Mouse (Mus musculus): Measurements from ENCODE around the gene Stt3a. TPM values are rescaled to one million over a fixed set of nuclear protein-coding genes. Genes with fewer than 3 reads are reported as not detected.

Stt3a gene
- polyA plus RNA-seq, 1 experiment = 287 TPM

GRCm38 (mm10) chr9:36705923-36706322 is 61.6 kb downstream of the Stt3a start:
- TF ChIP-seq CEBPB (IDR thresholded peaks at IDR 0.05; ENCODE audit: low read depth) (no peak), CTCF (IDR thresholded peaks at IDR 0.05; ENCODE audit: control insufficient read depth, insufficient read depth, insufficient read length) (no peak), MYOG (IDR thresholded peaks at IDR 0.05; ENCODE audit: control insufficient read depth, extremely low read depth, insufficient read length) (no peak), MYOD1 (IDR thresholded peaks at IDR 0.05; ENCODE audit: control insufficient read depth, insufficient read length, low read depth) (no peak), USF1 (IDR thresholded peaks at IDR 0.05; ENCODE audit: low read depth) (no peak), MAX (IDR thresholded peaks at IDR 0.05) (no peak), FOSL1 (IDR thresholded peaks at IDR 0.05; ENCODE audit: insufficient read depth, low read length, poor library complexity, severe bottlenecking) (no peak)
- H3ac ChIP-seq (ENCODE audit: control insufficient read depth, insufficient read length, low read depth) = no peak overlapping the region
- no peaks in the 10 kb centered on the region for H3K79me3 ChIP-seq (ENCODE audit: low read depth)
- no peaks in the 10 kb centered on the region for H3K27me3 ChIP-seq (ENCODE audit: control insufficient read depth, insufficient read depth, insufficient read length)
- H3K36me3 ChIP-seq (ENCODE audit: control insufficient read depth, insufficient read depth) = peaks cover 22% of the 10 kb centered on the region
- H3K79me2 ChIP-seq (ENCODE audit: control insufficient read depth, insufficient read depth) = no peaks in the 10 kb centered on the region
- H3K4me3 ChIP-seq (ENCODE audit: insufficient read depth, poor library complexity, severe bottlenecking) = no peak overlapping the region

GRCm38 (mm10) chr9:36694276-36694675 is 73.2 kb downstream of the Stt3a start:
- H3K79me2 ChIP-seq (ENCODE audit: control insufficient read depth, insufficient read depth) = no peaks in the 10 kb centered on the region
- H3K36me3 ChIP-seq (ENCODE audit: control insufficient read depth, insufficient read depth) = no peaks in the 10 kb centered on the region
- H3ac ChIP-seq (ENCODE audit: control insufficient read depth, insufficient read length, low read depth) = no peak overlapping the region
- no peak for TF ChIP-seq FOSL1 (IDR thresholded peaks at IDR 0.05; ENCODE audit: insufficient read depth, low read length, poor library complexity, severe bottlenecking)
- TF ChIP-seq MYOG (IDR thresholded peaks at IDR 0.05; ENCODE audit: control insufficient read depth, extremely low read depth, insufficient read length) = no peak
- TF ChIP-seq MAX (IDR thresholded peaks at IDR 0.05) = no peak
- TF ChIP-seq MYOD1 (IDR thresholded peaks at IDR 0.05; ENCODE audit: control insufficient read depth, insufficient read length, low read depth) = no peak
- TF ChIP-seq CTCF (IDR thresholded peaks at IDR 0.05; ENCODE audit: control insufficient read depth, insufficient read depth, insufficient read length) = no peak
- TF ChIP-seq USF1 (IDR thresholded peaks at IDR 0.05; ENCODE audit: low read depth) = no peak
- no peak for TF ChIP-seq CEBPB (IDR thresholded peaks at IDR 0.05; ENCODE audit: low read depth)
- H3K27me3 ChIP-seq (ENCODE audit: control insufficient read depth, insufficient read depth, insufficient read length) = no peaks in the 10 kb centered on the region
- no peak overlapping the region for H3K4me3 ChIP-seq (ENCODE audit: insufficient read depth, poor library complexity, severe bottlenecking)
- no peaks in the 10 kb centered on the region for H3K79me3 ChIP-seq (ENCODE audit: low read depth)

GRCm38 (mm10) chr9:36692920-36693319 is 74.6 kb downstream of the Stt3a start, which contains the start of gene Acrv1:
Acrv1 (plus strand) TSS chr9:36693220.
- no peaks in the 10 kb centered on the region for H3K27me3 ChIP-seq (ENCODE audit: control insufficient read depth, insufficient read depth, insufficient read length)
- H3K36me3 ChIP-seq (ENCODE audit: control insufficient read depth, insufficient read depth) = no peaks in the 10 kb centered on the region
- TF ChIP-seq FOSL1 (IDR thresholded peaks at IDR 0.05; ENCODE audit: insufficient read depth, low read length, poor library complexity, severe bottlenecking) (no peak), CEBPB (IDR thresholded peaks at IDR 0.05; ENCODE audit: low read depth) (no peak), MAX (IDR thresholded peaks at IDR 0.05) (no peak), USF1 (IDR thresholded peaks at IDR 0.05; ENCODE audit: low read depth) (no peak), CTCF (IDR thresholded peaks at IDR 0.05; ENCODE audit: control insufficient read depth, insufficient read depth, insufficient read length) (no peak), MYOG (IDR thresholded peaks at IDR 0.05; ENCODE audit: control insufficient read depth, extremely low read depth, insufficient read length) (no peak), MYOD1 (IDR thresholded peaks at IDR 0.05; ENCODE audit: control insufficient read depth, insufficient read length, low read depth) (no peak)

GRCm38 (mm10) chr9:36687329-36687728 is 80.2 kb downstream of the Stt3a start:
- H3K27me3 ChIP-seq (ENCODE audit: control insufficient read depth, insufficient read depth, insufficient read length) = no peaks in the 10 kb centered on the region
- TF ChIP-seq MYOG (IDR thresholded peaks at IDR 0.05; ENCODE audit: control insufficient read depth, extremely low read depth, insufficient read length) (no peak), CTCF (IDR thresholded peaks at IDR 0.05; ENCODE audit: control insufficient read depth, insufficient read depth, insufficient read length) (no peak), CEBPB (IDR thresholded peaks at IDR 0.05; ENCODE audit: low read depth) (no peak), MYOD1 (IDR thresholded peaks at IDR 0.05; ENCODE audit: control insufficient read depth, insufficient read length, low read depth) (no peak), MAX (IDR thresholded peaks at IDR 0.05) (no peak), USF1 (IDR thresholded peaks at IDR 0.05; ENCODE audit: low read depth) (no peak), FOSL1 (IDR thresholded peaks at IDR 0.05; ENCODE audit: insufficient read depth, low read length, poor library complexity, severe bottlenecking) (no peak)
- H3K79me2 ChIP-seq (ENCODE audit: control insufficient read depth, insufficient read depth) = no peaks in the 10 kb centered on the region
- H3ac ChIP-seq (ENCODE audit: control insufficient read depth, insufficient read length, low read depth) = no peak overlapping the region
- H3K79me3 ChIP-seq (ENCODE audit: low read depth) = no peaks in the 10 kb centered on the region
- no peaks in the 10 kb centered on the region for H3K36me3 ChIP-seq (ENCODE audit: control insufficient read depth, insufficient read depth)
- no peak overlapping the region for H3K4me3 ChIP-seq (ENCODE audit: insufficient read depth, poor library complexity, severe bottlenecking)

More at GRCm38 (mm10) chr9:36692920-36693319, 74.6 kb downstream of the Stt3a start, which contains the start of gene Acrv1:
- H3K4me3 ChIP-seq (ENCODE audit: insufficient read depth, poor library complexity, severe bottlenecking) = no peak within 1 kb of the TSS
- H3K79me3 ChIP-seq (ENCODE audit: low read depth) = no peaks in the 10 kb centered on the region
- no peak within 1 kb of the TSS for H3ac ChIP-seq (ENCODE audit: control insufficient read depth, insufficient read length, low read depth)
- no peaks in the 10 kb centered on the region for H3K79me2 ChIP-seq (ENCODE audit: control insufficient read depth, insufficient read depth)

DNA sequence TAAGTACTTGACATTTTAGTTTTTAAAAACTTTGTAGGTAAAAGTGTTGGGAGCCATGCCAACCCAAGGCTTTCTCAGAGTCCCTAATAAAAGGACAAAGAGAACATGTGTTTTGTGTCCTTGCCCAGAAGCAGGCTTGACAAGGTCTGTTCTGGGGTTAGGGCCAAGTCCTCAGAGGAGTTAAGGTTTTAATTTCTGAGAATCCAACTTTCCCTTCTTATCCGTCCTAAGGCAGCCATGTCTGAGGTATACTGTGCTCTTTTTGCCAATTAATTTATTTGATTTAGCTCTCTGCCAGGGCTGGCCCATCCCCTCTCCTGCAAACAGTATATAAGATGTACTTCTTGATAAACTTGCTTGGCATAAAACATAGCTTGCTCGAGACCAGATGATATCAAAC is 86.1 kb downstream of the Stt3a start:
- H3K27me3 ChIP-seq (ENCODE audit: control insufficient read depth, insufficient read depth, insufficient read length) = no peaks in the 10 kb centered on the region
- H3K79me2 ChIP-seq (ENCODE audit: control insufficient read depth, insufficient read depth) = no peaks in the 10 kb centered on the region
- no peak overlapping the region for H3K4me3 ChIP-seq (ENCODE audit: insufficient read depth, poor library complexity, severe bottlenecking)
- TF ChIP-seq MYOG (IDR thresholded peaks at IDR 0.05; ENCODE audit: control insufficient read depth, extremely low read depth, insufficient read length) (no peak), MAX (IDR thresholded peaks at IDR 0.05) (no peak), FOSL1 (IDR thresholded peaks at IDR 0.05; ENCODE audit: insufficient read depth, low read length, poor library complexity, severe bottlenecking) (no peak), MYOD1 (IDR thresholded peaks at IDR 0.05; ENCODE audit: control insufficient read depth, insufficient read length, low read depth) (no peak), USF1 (IDR thresholded peaks at IDR 0.05; ENCODE audit: low read depth) (no peak), CTCF (IDR thresholded peaks at IDR 0.05; ENCODE audit: control insufficient read depth, insufficient read depth, insufficient read length) (no peak), CEBPB (IDR thresholded peaks at IDR 0.05; ENCODE audit: low read depth) (no peak)
- H3ac ChIP-seq (ENCODE audit: control insufficient read depth, insufficient read length, low read depth) = no peak overlapping the region
- no peaks in the 10 kb centered on the region for H3K79me3 ChIP-seq (ENCODE audit: low read depth)
- no peaks in the 10 kb centered on the region for H3K36me3 ChIP-seq (ENCODE audit: control insufficient read depth, insufficient read depth)

Other genes with a start within 250 kb of the Stt3a start
- gene Gm5615, start 225.7 kb downstream of the Stt3a start, polyA plus RNA-seq (2012; fragmentation: generic; extraction: Trizol) = not detected
- not detected for gene Gm17689, start 185.0 kb downstream of the Stt3a start, polyA plus RNA-seq (2012; fragmentation: generic; extraction: Trizol)
- gene A630095E13Rik, start 124.3 kb downstream of the Stt3a start, polyA plus RNA-seq (2012; fragmentation: generic; extraction: Trizol) = 0.07 TPM
- gene Acrv1, start 74.5 kb downstream of the Stt3a start, polyA plus RNA-seq (2012; fragmentation: generic; extraction: Trizol) = 0.04 TPM
- gene Chek1, start 40.6 kb downstream of the Stt3a start, polyA plus RNA-seq (2012; fragmentation: generic; extraction: Trizol) = 6.4 TPM
- gene Ei24, start 29.7 kb upstream of the Stt3a start, polyA plus RNA-seq (2012; fragmentation: generic; extraction: Trizol) = 50.7 TPM
- 0.32 TPM for gene Fez1, start 54.2 kb upstream of the Stt3a start, polyA plus RNA-seq (2012; fragmentation: generic; extraction: Trizol)

Measured in C2C12 (cell line).